17 mouse cellular contexts compared by ENCODE assay signal in genomic region chr1:39257331-39257594, GRCm38 (mm10).
"Had no signal": no experiment of that assay in that cellular context is flagged by ENCODE, and none has a peak within 500 bp of the region (broad histone marks: within the 10 kb centered on the region; RNA-seq: fewer than 3 reads in every experiment).

No protein-coding gene starts in this region.

- H3K4me2 ChIP-seq: lung, embryonic 15.5 days; midbrain, embryonic 11.5 days; midbrain, embryonic 13.5 days; midbrain, embryonic 15.5 days; neural tube, embryonic 13.5 days; neural tube, embryonic 15.5 days had no signal

- ATAC-seq: liver, postnatal 0 days; lung, postnatal 0 days; midbrain, embryonic 13.5 days; midbrain, embryonic 15.5 days had no signal

- DNase-seq: liver, postnatal 0 days; lung, adult 2 months; lung, postnatal 4 days; retina, postnatal 1 day; right cerebral cortex, adult 18-20 months; right cerebral cortex, postnatal 25 days; spleen, adult 18-20 months; thymus, adult 18-20 months; thymus, postnatal 14 days; thymus, postnatal 36 days had no signal

- H3K36me3 ChIP-seq: lung, embryonic 15.5 days; midbrain, embryonic 13.5 days; midbrain, embryonic 15.5 days; neural tube, embryonic 13.5 days; neural tube, embryonic 15.5 days had no signal

- H3K27ac ChIP-seq: lung, embryonic 15.5 days; midbrain, embryonic 13.5 days; midbrain, embryonic 15.5 days; neural tube, embryonic 13.5 days; neural tube, embryonic 15.5 days had no signal

- H3K9me3 ChIP-seq: lung, embryonic 15.5 days; neural tube, embryonic 13.5 days; neural tube, embryonic 15.5 days had no signal

- H3K4me3 ChIP-seq: lung, embryonic 15.5 days; midbrain, embryonic 13.5 days; midbrain, embryonic 15.5 days; neural tube, embryonic 13.5 days; neural tube, embryonic 15.5 days had no signal

- H3K9ac ChIP-seq: liver, postnatal 0 days; lung, embryonic 15.5 days; midbrain, embryonic 13.5 days; midbrain, embryonic 15.5 days; neural tube, embryonic 13.5 days; neural tube, embryonic 15.5 days had no signal

- H3K27me3 ChIP-seq: lung, embryonic 15.5 days; midbrain, embryonic 13.5 days; midbrain, embryonic 15.5 days; neural tube, embryonic 13.5 days; neural tube, embryonic 15.5 days had no signal

- H3K4me1 ChIP-seq: lung, embryonic 15.5 days; midbrain, embryonic 13.5 days; midbrain, embryonic 15.5 days; neural tube, embryonic 13.5 days; neural tube, embryonic 15.5 days had no signal
